Mouse (Mus musculus) lung, embryonic 14.5 days (tissue): ENCODE results near the gene Dnm3. TPM values are rescaled to one million over a fixed set of nuclear protein-coding genes. Genes with fewer than 3 reads are reported as not detected.

Experiments used
- ATAC-seq: fragments of 200-750 bp; cut with Nextera tagmentation; 2 replicates; pipeline ENCODE4 v1.8.0; 2017; ENCODE audit warnings: mild to moderate bottlenecking, moderate TSS enrichment, moderate library complexity; ENCODE audit not compliant: insufficient read depth
- DNase-seq: peaks from one replicate; pipeline ENCODE4 v3.0.0-alpha.2; 2015
- H3K27ac ChIP-seq: fragments of 300-500 bp; sonication (generic); 2 replicates; pipeline ENCODE4 v1.5.1; 2014; ENCODE audit warnings: low read depth, mild to moderate bottlenecking, moderate library complexity
- H3K27me3 ChIP-seq: fragments of 300-500 bp; sonication (generic); 2 replicates; pipeline ENCODE4 v1.6.1; 2014; ENCODE audit warnings: low read length, control low read depth; ENCODE audit not compliant: insufficient read depth
- H3K36me3 ChIP-seq: fragments of 300-500 bp; sonication (generic); 2 replicates; pipeline ENCODE4 v1.6.1; 2014; ENCODE audit warnings: control low read depth; ENCODE audit not compliant: insufficient read depth
- H3K4me1 ChIP-seq: fragments of 300-500 bp; sonication (generic); 2 replicates; pipeline ENCODE4 v1.6.1; 2014; ENCODE audit warnings: antibody characterized with exemption, control low read depth; ENCODE audit not compliant: insufficient read depth
- H3K4me2 ChIP-seq: fragments of 300-500 bp; sonication (generic); 2 replicates; pipeline ENCODE4 v1.6.1; 2014; ENCODE audit warnings: mild to moderate bottlenecking
- H3K4me3 ChIP-seq: fragments of 300-500 bp; sonication (generic); 2 replicates; pipeline ENCODE4 v1.5.1; 2014; ENCODE audit warnings: low read depth, low read length
- H3K9ac ChIP-seq: fragments of 300-500 bp; sonication (generic); 2 replicates; pipeline ENCODE4 v1.6.1; 2014
- H3K9me3 ChIP-seq: fragments of 300-500 bp; sonication (generic); 2 replicates; pipeline ENCODE4 v1.6.1; 2016; ENCODE audit warnings: low read depth, low read length, control low read depth
- CTCF ChIP-seq: IDR thresholded peaks from 2 replicates; pipeline ENCODE4 v1.5.1; 2016; ENCODE audit warnings: antibody characterized with exemption, low read depth
- WGBS: fragments of 180-500 bp; shearing (Covaris S2); extraction: QIAGEN DNeasy Blood & Tissue Kit; methylation state at CpG from one replicate; pipeline ENCODE4 v1.1.7; 2014; 5-methylcytosine and 5-hydroxymethylcytosine counted together
- polyA plus RNA-seq: library from polyadenylated mRNA; unstranded; fragments of >200 nt; fragmentation: Nextera tagmentation; extraction: Ambion mirVana; gene quantifications from 2 replicates; pipeline ENCODE4 v1.2.1, GENCODE M21; 2014

Dnm3 gene
- polyA plus RNA-seq, 1 experiment from 2014 or later: 2.8 TPM

DNA sequence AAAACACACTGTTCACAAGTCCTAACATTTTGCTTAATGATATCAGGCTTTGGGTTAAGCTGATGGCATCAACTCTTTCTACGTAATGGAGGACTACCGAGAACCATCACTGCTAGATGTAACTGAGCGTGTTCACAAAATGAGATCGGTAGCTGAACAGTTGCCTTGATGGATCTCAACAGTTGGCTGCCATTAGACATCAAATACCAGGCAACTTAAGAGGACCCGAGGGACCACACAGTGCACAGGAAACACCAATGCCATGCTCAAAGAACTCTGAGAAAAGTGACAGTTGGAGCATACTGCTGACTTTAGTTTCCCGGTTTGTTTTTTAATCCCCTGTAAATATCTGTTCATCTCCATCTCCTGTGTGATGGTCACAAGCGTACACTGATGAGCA, 397.8 kb downstream of the Dnm3 start:
- Histone ChIP-seq H3K4me1 (peaks cover 41% of the 10 kb centered on the region), H3K4me2 (no peak overlapping the region), H3K36me3 (no peaks in the 10 kb centered on the region), H3K27ac (no peak overlapping the region), H3K27me3 (no peaks in the 10 kb centered on the region), H3K9me3 (no peaks in the 10 kb centered on the region), H3K9ac (no peak overlapping the region), H3K4me3 (no peak overlapping the region)
- DNase-seq (no peak), ATAC-seq (no peak)
- no peak for TF ChIP-seq CTCF
- WGBS: 84% methylated on average over 7 of the region's 7 CpGs

- Histone ChIP-seq H3K4me2 (no peak overlapping the region), H3K9ac (no peak overlapping the region), H3K27ac (peak overlapping the region; percentile 86), H3K4me3 (no peak overlapping the region), H3K36me3 (no peaks in the 10 kb centered on the region), H3K9me3 (no peaks in the 10 kb centered on the region), H3K27me3 (no peaks in the 10 kb centered on the region), H3K4me1 (peaks cover 27% of the 10 kb centered on the region)
- ATAC-seq (no peak), DNase-seq (no peak)
- WGBS: 73% methylated on average over 6 of the region's 6 CpGs
- TF ChIP-seq CTCF: no peak
These were observed 400.4 kb downstream of the Dnm3 start for GRCm38 (mm10) chr1:162077454-162077853.

GRCm38 (mm10) chr1:162076581-162077001, 401.2 kb downstream of the Dnm3 start:
- Histone ChIP-seq H3K27ac (peak overlapping the region; percentile 86), H3K4me1 (peaks cover 24% of the 10 kb centered on the region), H3K36me3 (no peaks in the 10 kb centered on the region), H3K4me3 (no peak overlapping the region), H3K27me3 (no peaks in the 10 kb centered on the region), H3K9me3 (no peaks in the 10 kb centered on the region), H3K4me2 (no peak overlapping the region), H3K9ac (no peak overlapping the region)
- DNase-seq (peak; percentile 51), ATAC-seq (no peak)
- no peak for TF ChIP-seq CTCF
- WGBS: 35% methylated on average over 10 of the region's 10 CpGs

DNA sequence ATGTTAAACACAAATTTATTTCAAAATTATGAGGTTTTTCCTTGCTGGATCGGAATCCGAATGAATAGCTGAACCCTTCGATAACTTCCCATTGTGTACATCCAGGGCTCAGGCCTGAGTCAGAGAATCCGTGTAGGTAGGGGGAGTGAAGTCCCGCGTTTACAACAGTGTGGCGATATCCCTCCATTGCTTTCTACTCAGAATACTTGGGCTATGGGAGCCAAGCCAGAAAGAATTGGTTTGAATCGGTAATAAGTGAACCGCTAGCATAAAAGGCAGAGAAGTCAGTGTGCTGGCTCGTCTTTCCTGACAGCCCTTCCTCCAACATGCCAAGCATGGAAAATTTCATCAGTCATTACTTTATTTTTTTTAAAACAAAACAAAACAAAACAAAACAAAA, 402.0 kb downstream of the Dnm3 start:
- Histone ChIP-seq H3K4me2 (no peak overlapping the region), H3K36me3 (no peaks in the 10 kb centered on the region), H3K9me3 (no peaks in the 10 kb centered on the region), H3K4me3 (no peak overlapping the region), H3K27me3 (no peaks in the 10 kb centered on the region), H3K4me1 (peaks cover 24% of the 10 kb centered on the region), H3K27ac (peak overlapping the region; percentile 84), H3K9ac (no peak overlapping the region)
- ATAC-seq (no peak), DNase-seq (no peak)
- 53% methylated on average over 10 of the region's 10 CpGs for WGBS
- TF ChIP-seq CTCF: no peak

DNA sequence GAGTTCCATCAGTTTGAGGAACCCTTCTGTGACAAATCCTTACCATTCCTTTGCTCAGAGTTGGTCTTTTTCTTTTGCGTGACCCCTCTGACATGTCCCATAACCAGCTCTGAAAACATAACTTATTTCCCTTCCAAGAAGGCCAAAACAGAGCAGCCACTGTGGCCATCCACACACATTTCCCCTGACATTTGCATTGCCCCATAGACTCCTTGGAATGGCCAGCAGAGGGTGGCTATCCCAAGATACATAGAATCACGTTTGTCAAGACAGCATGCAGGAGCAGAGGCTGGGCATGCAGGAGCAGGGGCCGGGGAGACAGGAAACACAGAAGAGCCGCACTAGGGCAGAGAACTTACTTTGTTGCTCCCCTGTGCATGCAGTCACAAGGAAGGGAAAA, 402.4 kb downstream of the Dnm3 start:
- H3K27me3 ChIP-seq: no peaks in the 10 kb centered on the region
- 38% methylated on average over 4 of the region's 4 CpGs for WGBS
- peak; percentile 62 for TF ChIP-seq CTCF
- DNase-seq (peak; percentile 61), ATAC-seq (peak; percentile 36; the same call in 1 of the 2 replicates)
- no peak overlapping the region for H3K4me3 ChIP-seq
- H3K4me1 ChIP-seq: peaks cover 24% of the 10 kb centered on the region
- H3K4me2 ChIP-seq: no peak overlapping the region
- peak overlapping the region; percentile 84 for H3K27ac ChIP-seq
- H3K36me3 ChIP-seq: no peaks in the 10 kb centered on the region
- H3K9ac ChIP-seq: no peak overlapping the region
- no peaks in the 10 kb centered on the region for H3K9me3 ChIP-seq

DNA sequence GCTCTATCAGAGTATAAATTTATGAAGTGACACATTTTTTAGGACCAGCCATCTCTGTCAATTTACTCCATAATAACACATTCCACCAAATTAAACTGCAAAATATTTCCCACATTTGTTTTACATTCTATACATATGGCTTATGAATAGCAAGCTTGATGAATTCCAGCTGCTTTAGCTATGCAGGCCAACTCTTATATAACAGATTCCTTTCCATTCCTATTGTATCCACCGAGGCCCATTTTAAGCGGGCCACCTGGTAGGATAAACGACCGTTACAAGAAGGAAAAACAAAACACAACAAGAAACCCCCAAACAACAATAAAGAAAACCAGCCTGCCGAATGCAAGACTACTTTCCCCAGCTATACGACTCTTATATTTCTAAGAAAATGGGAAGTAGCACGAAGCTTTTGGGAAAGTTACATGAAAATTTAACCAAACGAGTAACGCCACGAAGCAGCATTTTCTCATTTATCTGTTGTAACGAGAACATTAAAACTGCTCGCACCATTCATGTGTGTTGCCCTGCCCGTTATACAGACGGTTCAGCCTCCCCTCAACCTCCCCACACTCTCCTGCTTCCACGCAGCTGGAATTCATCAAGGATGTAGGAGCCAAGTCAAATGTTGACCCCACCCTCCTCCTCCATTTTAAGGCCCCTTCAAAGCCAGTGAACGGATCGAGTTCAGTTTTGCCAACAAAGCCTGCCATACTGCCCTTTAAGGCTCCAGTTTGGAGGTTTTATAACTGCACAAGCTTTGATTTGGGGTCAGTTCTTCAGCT, 403.0 kb downstream of the Dnm3 start:
- Histone ChIP-seq H3K36me3 (no peaks in the 10 kb centered on the region), H3K27me3 (no peaks in the 10 kb centered on the region), H3K9ac (no peak overlapping the region), H3K4me1 (peaks cover 24% of the 10 kb centered on the region), H3K27ac (peak overlapping the region; percentile 84), H3K4me3 (no peak overlapping the region), H3K9me3 (no peaks in the 10 kb centered on the region), H3K4me2 (no peak overlapping the region)
- ATAC-seq (peak; percentile 85), DNase-seq (peak; percentile 93)
- TF ChIP-seq CTCF: no peak
- 36% methylated on average over 17 of the region's 17 CpGs for WGBS

GRCm38 (mm10) chr1:162072917-162073578, 404.8 kb downstream of the Dnm3 start:
- peaks cover 24% of the 10 kb centered on the region for H3K4me1 ChIP-seq
- H3K27ac ChIP-seq: peak overlapping the region; percentile 75; the same call in 1 of the 2 replicates
- H3K36me3 ChIP-seq: no peaks in the 10 kb centered on the region
- DNase-seq: no peak
- H3K27me3 ChIP-seq: no peaks in the 10 kb centered on the region
- WGBS: 68% methylated on average over 7 of the region's 7 CpGs
- H3K9me3 ChIP-seq: no peaks in the 10 kb centered on the region
- no peak for ATAC-seq
- no peak overlapping the region for H3K4me3 ChIP-seq
- H3K9ac ChIP-seq: no peak overlapping the region
- no peak for TF ChIP-seq CTCF
- H3K4me2 ChIP-seq: no peak overlapping the region
